Mouse (Mus musculus) CH12.LX (cell line): ENCODE measurements around the gene Wdr4. TPM values are rescaled to one million over a fixed set of nuclear protein-coding genes. Genes with fewer than 3 reads are reported as not detected.

ENCODE experiments used
- DNase-seq: peaks from one replicate; pipeline ENCODE4 v3.0.0-alpha.2; 2013; ENCODE audit errors: extremely low read depth
- H3K27ac ChIP-seq: 2 replicates; pipeline ENCODE4 v1.5.1; 2012; ENCODE audit warnings: low read depth, mild to moderate bottlenecking, control low read depth, moderate library complexity; ENCODE audit not compliant: insufficient read depth
- H3K27me3 ChIP-seq: replicated peaks from 2 replicates; pipeline ENCODE3; 2012; ENCODE audit warnings: inconsistent platforms
- H3K36me3 ChIP-seq, 2 experiments: replicated peaks in 1 of 2; 2 replicates each; pipeline versions ENCODE3 to v1.6.1; 2012; ENCODE audit warnings: inconsistent platforms in 1 of 2, low read length in 1 of 2, mild to moderate bottlenecking in 1 of 2, mixed read lengths in 1 of 2, moderate library complexity in 1 of 2; ENCODE audit not compliant: control insufficient read depth in 1 of 2, insufficient read depth in 1 of 2
- H3K4me1 ChIP-seq, 2 experiments: 2 replicates each; pipeline ENCODE4 v1.6.1; 2012; ENCODE audit warnings: inconsistent platforms in 1 of 2, moderate library complexity in 1 of 2; ENCODE audit not compliant: insufficient read depth in 2 of 2, control insufficient read depth in 1 of 2
- H3K4me2 ChIP-seq: 2 replicates; pipeline ENCODE4 v1.6.1; 2012; ENCODE audit warnings: low read depth, mild to moderate bottlenecking, control low read depth; ENCODE audit not compliant: poor library complexity, insufficient read depth, severe bottlenecking
- H3K4me3 ChIP-seq, 3 experiments: fragments of 150-350 bp in 1 of 3; sonication (generic) in 1 of 3; replicated peaks in 1 of 3; 2 replicates each; pipeline versions ENCODE3 to v1.5.1; 2011 to 2012; ENCODE audit warnings: low read depth in 2 of 3, low read length in 2 of 3, mild to moderate bottlenecking in 2 of 3, moderate library complexity in 2 of 3, control low read depth in 1 of 3, improper control_type of control experiment in 1 of 3, inconsistent platforms in 1 of 3, mixed read lengths in 1 of 3; ENCODE audit not compliant: poor library complexity in 1 of 3
- H3K79me2 ChIP-seq: replicated peaks from 2 replicates; pipeline ENCODE4 v1.6.1; 2012; ENCODE audit warnings: mild to moderate bottlenecking, moderate library complexity; ENCODE audit not compliant: control insufficient read depth, poor library complexity, insufficient read depth, severe bottlenecking; ENCODE audit errors: extremely low read depth
- H3K9ac ChIP-seq: 2 replicates; pipeline ENCODE4 v1.6.1; 2012; ENCODE audit warnings: low read depth, mild to moderate bottlenecking, control low read depth, moderate library complexity; ENCODE audit not compliant: insufficient read depth
- H3K9me3 ChIP-seq: replicated peaks from 2 replicates; pipeline ENCODE3; 2012; ENCODE audit warnings: low read length, inconsistent platforms, mixed read lengths
- BHLHE40 ChIP-seq: IDR thresholded peaks from 2 replicates; pipeline ENCODE4 v1.6.1; 2011; ENCODE audit warnings: mild to moderate bottlenecking, low read depth, low read length, improper control_type of control experiment
- CTCF ChIP-seq, 2 experiments: IDR thresholded peaks in 1 of 2; conservative IDR thresholded peaks in 1 of 2; 2 replicates each; pipeline ENCODE4 v1.5.1; 2011 to 2012; ENCODE audit warnings: low read depth in 2 of 2, low read length in 2 of 2, improper control_type of control experiment in 1 of 2, inconsistent platforms in 1 of 2, mild to moderate bottlenecking in 1 of 2, moderate library complexity in 1 of 2
- ELF1 ChIP-seq: IDR thresholded peaks from 2 replicates; pipeline ENCODE4 v1.6.1; 2014; ENCODE audit warnings: low read depth, mild to moderate bottlenecking, inconsistent platforms, low read length, improper control_type of control experiment
- ETS1 ChIP-seq: conservative IDR thresholded peaks from 2 replicates; pipeline ENCODE4 v1.6.1; 2012; ENCODE audit warnings: low read depth, mild to moderate bottlenecking, inconsistent platforms, low read length, improper control_type of control experiment, moderate library complexity
- HCFC1 ChIP-seq: IDR thresholded peaks from 2 replicates; pipeline ENCODE4 v1.6.1; 2012; ENCODE audit warnings: low read depth, mild to moderate bottlenecking, inconsistent platforms, low read length, improper control_type of control experiment
- KAT2A ChIP-seq: IDR thresholded peaks from 2 replicates; pipeline ENCODE4 v1.6.1; 2012; ENCODE audit warnings: low read length, improper control_type of control experiment, inconsistent platforms; ENCODE audit not compliant: insufficient replicate concordance
- MAFK ChIP-seq: IDR thresholded peaks from 2 replicates; pipeline ENCODE4 v1.6.1; 2011; ENCODE audit warnings: low read length, improper control_type of control experiment; ENCODE audit not compliant: insufficient replicate concordance
- MAX ChIP-seq: IDR thresholded peaks from 2 replicates; pipeline ENCODE4 v1.6.1; 2011; ENCODE audit warnings: low read length, improper control_type of control experiment
- MAZ ChIP-seq: IDR thresholded peaks from 2 replicates; pipeline ENCODE4 v1.6.1; 2012; ENCODE audit warnings: low read depth, mild to moderate bottlenecking, inconsistent platforms, low read length, improper control_type of control experiment, moderate library complexity
- MEF2A ChIP-seq: IDR thresholded peaks from 2 replicates; pipeline ENCODE4 v1.6.1; 2014; ENCODE audit warnings: low read depth, mild to moderate bottlenecking, inconsistent platforms, low read length, improper control_type of control experiment, borderline replicate concordance
- MXI1 ChIP-seq: IDR thresholded peaks from 2 replicates; pipeline ENCODE4 v1.6.1; 2011; ENCODE audit warnings: mild to moderate bottlenecking, low read depth, low read length, improper control_type of control experiment
- NRF1 ChIP-seq: IDR thresholded peaks from 2 replicates; pipeline ENCODE4 v1.6.1; 2014; ENCODE audit warnings: low read depth, mild to moderate bottlenecking, inconsistent platforms, low read length, improper control_type of control experiment, moderate library complexity
- POLR2A ChIP-seq: IDR thresholded peaks from 2 replicates; pipeline ENCODE4 v1.6.1; 2011; ENCODE audit warnings: low read depth, mild to moderate bottlenecking, improper control_type of control experiment, low read length
- RAD21 ChIP-seq: IDR thresholded peaks from 2 replicates; pipeline ENCODE4 v1.6.1; 2011; ENCODE audit warnings: low read depth, mild to moderate bottlenecking, low read length, improper control_type of control experiment, moderate library complexity
- RCOR1 ChIP-seq: conservative IDR thresholded peaks from 2 replicates; pipeline ENCODE4 v1.6.1; 2012; ENCODE audit warnings: low read depth, mild to moderate bottlenecking, inconsistent platforms, low read length, improper control_type of control experiment
- SMC3 ChIP-seq: IDR thresholded peaks from 2 replicates; pipeline ENCODE4 v1.6.1; 2011; ENCODE audit warnings: low read depth, low read length, improper control_type of control experiment
- TCF12 ChIP-seq: IDR thresholded peaks from 2 replicates; pipeline ENCODE4 v1.6.1; 2014; ENCODE audit warnings: low read depth, mild to moderate bottlenecking, inconsistent platforms, low read length, improper control_type of control experiment
- UBTF ChIP-seq: IDR thresholded peaks from 2 replicates; pipeline ENCODE4 v1.6.1; 2012; ENCODE audit warnings: low read depth, mild to moderate bottlenecking, inconsistent platforms, low read length, improper control_type of control experiment, moderate library complexity
- USF1 ChIP-seq: IDR thresholded peaks from 2 replicates; pipeline ENCODE4 v1.6.1; 2014; ENCODE audit warnings: low read depth, mild to moderate bottlenecking, inconsistent platforms, low read length, improper control_type of control experiment
- USF2 ChIP-seq: conservative IDR thresholded peaks from 2 replicates; pipeline ENCODE4 v1.6.1; 2011; ENCODE audit warnings: low read depth, low read length, improper control_type of control experiment
- ZC3H11A ChIP-seq: IDR thresholded peaks from 2 replicates; pipeline ENCODE4 v1.6.1; 2012; ENCODE audit warnings: low read depth, mild to moderate bottlenecking, inconsistent platforms, low read length, improper control_type of control experiment
- ZKSCAN1 ChIP-seq: IDR thresholded peaks from 2 replicates; pipeline ENCODE4 v1.6.1; 2012; ENCODE audit warnings: low read depth, inconsistent platforms, low read length, improper control_type of control experiment, borderline replicate concordance
- ZMIZ1 ChIP-seq: IDR thresholded peaks from 2 replicates; pipeline ENCODE4 v1.6.1; 2012; ENCODE audit warnings: low read depth, mild to moderate bottlenecking, inconsistent platforms, low read length, improper control_type of control experiment
- ZNF384 ChIP-seq: IDR thresholded peaks from 2 replicates; pipeline ENCODE4 v1.6.1; 2012; ENCODE audit warnings: low read depth, low read length, improper control_type of control experiment, inconsistent platforms
- dilution Hi-C: fragments of 300-500 bp; cut with MboI; formaldehyde crosslinking; loops from 2 replicates; pipeline ENCODE4 v1.14.3; 2020; ENCODE audit warnings: low sequenced_read_pairs; ENCODE audit not compliant: extremely low pct_unique_long_range_greater_than_20kb, extremely low pct_ligation_motif_present
- in situ Hi-C: fragments of 300-500 bp; cut with MboI; formaldehyde crosslinking; loops from 3 replicates; pipeline ENCODE4 v1.14.3; 2019; ENCODE audit warnings: low sequenced_read_pairs, low pct_ligation_motif_present, low pct_unique_long_range_greater_than_20kb, mixed read lengths
- polyA plus RNA-seq: library from polyadenylated mRNA; unstranded; fragments of >175 nt; gene quantifications from 2 replicates; pipeline ENCODE4 v1.2.1, GENCODE M21; 2012; ENCODE audit warnings: low read depth; ENCODE audit not compliant: insufficient read length
- total RNA-seq, 2 experiments: library from RNA; depleted of rRNA; stranded (reverse); fragments of 300-350 nt in 1 of 2; fragments of >200 nt in 1 of 2; gene quantifications; 2 replicates each; pipeline ENCODE4 v1.2.3; 2012 to 2014

Gene Wdr4
- total and polyA plus RNA-seq, 3 experiments: 48.3 to 56.2 (median 51.4) TPM

DNA sequence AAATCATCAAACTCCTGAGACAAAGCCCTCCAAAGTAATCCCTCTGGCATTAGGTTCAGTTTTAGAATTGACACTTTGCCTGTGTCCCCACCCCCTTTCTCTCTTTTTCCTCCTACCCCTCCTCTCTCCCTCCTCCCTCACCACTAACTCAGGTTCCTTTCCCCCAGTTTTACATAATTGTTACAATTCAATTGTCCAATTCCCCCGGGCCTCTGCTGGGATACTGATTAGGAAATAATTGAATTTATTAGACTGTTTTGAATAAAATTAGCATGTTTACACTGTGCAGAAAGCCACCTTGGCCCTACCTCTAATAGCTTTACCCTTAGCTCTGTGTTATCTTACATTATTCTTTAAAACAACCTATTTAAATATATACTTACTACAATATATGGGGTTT lies 5.1 kb downstream of the Wdr4 start:
- TF ChIP-seq MAX (no peak), SMC3 (no peak), ZMIZ1 (no peak), POLR2A (no peak), KAT2A (no peak), ZC3H11A (no peak), RAD21 (no peak), MEF2A (no peak), NRF1 (no peak), USF2 (no peak)
- peaks cover 21% of the 10 kb centered on the region for H3K79me2 ChIP-seq
- no peaks in the 10 kb centered on the region for H3K27me3 ChIP-seq
- in situ Hi-C loops: loop anchor here (10.0 kb wide), 1 partner anchor 150 kb away; no protein-coding TSS in a partner anchor
- H3K4me2 ChIP-seq: no peak overlapping the region
- no peak overlapping the region for H3K9ac ChIP-seq
- H3K4me3 ChIP-seq: no peak overlapping the region
- no peaks in the 10 kb centered on the region for H3K9me3 ChIP-seq
- H3K36me3 ChIP-seq: peaks cover 7 to 9% of the 10 kb centered on the region in 2 experiments
- dilution Hi-C loops: no loop called here
- H3K27ac ChIP-seq: no peak overlapping the region
- no peak for DNase-seq
- H3K4me1 ChIP-seq: peaks cover 2 to 29% of the 10 kb centered on the region in 2 experiments; a peak in 2 of 4 replicates

DNA sequence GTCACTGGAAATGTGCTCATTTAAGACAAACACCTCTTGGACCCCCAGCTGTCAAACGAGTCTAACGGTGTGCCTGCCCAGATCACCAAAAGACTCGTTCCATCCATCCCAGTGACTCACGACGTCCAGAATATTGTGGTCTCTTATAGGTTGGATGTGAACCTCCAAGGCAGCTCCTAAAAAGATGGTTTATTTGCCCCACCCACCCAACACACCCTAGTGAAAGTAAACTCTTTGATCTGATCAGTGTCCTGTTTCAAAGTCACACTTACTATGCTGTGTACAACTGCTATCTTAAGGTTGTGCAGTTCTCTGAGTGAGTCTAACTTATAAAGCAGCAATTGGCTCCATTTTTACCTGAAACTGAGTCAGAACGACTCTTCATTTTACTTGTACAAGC lies 7.2 kb downstream of the Wdr4 start:
- no peak for DNase-seq
- Histone ChIP-seq H3K4me2 (peak overlapping the region; percentile 46), H3K79me2 (peaks cover 24% of the 10 kb centered on the region), H3K27ac (no peak overlapping the region), H3K9ac (peak overlapping the region; percentile 76), H3K4me3 (peak overlapping the region; percentile 87 to 90 (median 89)), H3K4me1 (peaks cover 0 to 25% of the 10 kb centered on the region in 2 experiments; a peak in 3 of 4 replicates), H3K27me3 (no peaks in the 10 kb centered on the region), H3K36me3 (peaks cover 27 to 29% of the 10 kb centered on the region in 2 experiments), H3K9me3 (no peaks in the 10 kb centered on the region)
- in situ Hi-C loops (loop anchor here (10.0 kb wide), 1 partner anchor 152 kb away; no protein-coding TSS in a partner anchor), dilution Hi-C loops (no loop called here)
- no peak for TF ChIP-seq MAFK

DNA sequence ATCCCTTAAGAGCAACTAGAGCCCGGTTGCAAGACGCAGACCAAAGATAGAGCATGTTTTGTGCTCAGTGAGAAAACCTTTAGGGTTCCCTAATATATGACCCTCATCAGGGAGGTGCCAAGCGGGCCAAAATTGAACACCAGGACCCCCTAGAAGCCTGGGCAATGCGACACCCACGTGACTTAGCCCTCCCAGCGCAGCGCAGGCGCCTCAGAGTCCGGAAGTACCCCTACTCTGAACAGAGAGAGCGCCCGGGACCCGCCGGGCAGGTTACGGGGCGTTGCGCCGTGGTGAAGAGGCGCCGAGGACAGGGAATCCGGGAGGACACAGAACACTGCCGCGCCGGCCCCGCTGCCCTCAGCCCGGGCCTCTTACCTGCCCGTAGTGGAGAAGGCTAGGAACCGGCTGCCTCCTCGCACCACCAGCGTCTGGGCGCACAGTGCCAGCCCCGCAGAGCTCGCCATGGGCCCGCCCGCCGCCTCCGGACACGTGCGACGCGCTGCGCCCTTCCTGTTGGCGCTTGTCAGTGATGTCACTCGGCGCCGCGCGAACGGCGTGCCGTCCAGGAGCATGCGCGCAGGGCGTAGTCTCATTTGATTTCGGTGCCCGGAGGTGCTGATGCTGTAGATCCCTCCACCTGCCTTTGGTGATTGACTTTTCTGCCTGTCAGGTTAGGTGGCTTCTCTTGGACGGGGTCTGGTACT lies 7.8 kb downstream of the Wdr4 start:
- Histone ChIP-seq H3K27ac (no peak overlapping the region), H3K9me3 (no peaks in the 10 kb centered on the region), H3K79me2 (peaks cover 24% of the 10 kb centered on the region), H3K9ac (peak overlapping the region; percentile 88), H3K4me2 (peak overlapping the region; percentile 89), H3K4me1 (peaks cover 0 to 30% of the 10 kb centered on the region in 2 experiments; a peak in 3 of 4 replicates), H3K36me3 (peaks cover 33 to 36% of the 10 kb centered on the region in 2 experiments), H3K27me3 (no peaks in the 10 kb centered on the region), H3K4me3 (peak overlapping the region; percentile 87 to 90 (median 89))
- dilution Hi-C loops (no loop called here), in situ Hi-C loops (loop anchor here (10.0 kb wide), 1 partner anchor 153 kb away; no protein-coding TSS in a partner anchor)
- peak; percentile 92 for DNase-seq
- TF ChIP-seq USF1 (peak; percentile 69), BHLHE40 (peak; percentile 97), ETS1 (no peak), MAZ (peak; percentile 1; the same call in 1 of the 2 replicates), UBTF (no peak), MXI1 (peak; percentile 100), RCOR1 (no peak), TCF12 (peak; percentile 93), ZKSCAN1 (no peak), HCFC1 (peak; percentile 91), RAD21 (no peak), CTCF (conservative IDR thresholded peaks at IDR 0.05 in 1 of 2, IDR thresholded peaks at IDR 0.05 in 1 of 2; ENCODE audit: low read depth in 2 of 2, low read length in 2 of 2) (no peak), ELF1 (peak; percentile 96), POLR2A (peak; percentile 87), ZNF384 (no peak), SMC3 (no peak)
